21 mouse cellular contexts compared by ENCODE assay signal in genomic region chr7:43622927-43623326, GRCm38 (mm10). TPM values are rescaled to one million over a fixed set of nuclear protein-coding genes. Genes with fewer than 3 reads are reported as not detected.
"Had no signal": no experiment of that assay in that cellular context is flagged by ENCODE, and none has a peak within 500 bp of the region (broad histone marks: within the 10 kb centered on the region; RNA-seq: fewer than 3 reads in every experiment).

No protein-coding gene starts in this region.

- H3K36me3 ChIP-seq: lung, embryonic 15.5 days; midbrain, embryonic 13.5 days; midbrain, embryonic 15.5 days; neural tube, embryonic 12.5 days had no signal

- DNase-seq: liver, postnatal 0 days; lung, adult 2 months; lung, postnatal 14 days; lung, postnatal 36 days; right cerebral cortex, postnatal 14 days; thymus, adult 18-20 months; thymus, postnatal 14 days; thymus, postnatal 36 days had no signal

- H3K27ac ChIP-seq: lung, embryonic 15.5 days; macrophage; midbrain, embryonic 13.5 days; midbrain, embryonic 15.5 days; neural tube, embryonic 12.5 days had no signal

- H3K9me3 ChIP-seq: lung, embryonic 15.5 days; megakaryocyte, embryonic 14.5 days; midbrain, embryonic 13.5 days; midbrain, embryonic 15.5 days; neural tube, embryonic 12.5 days had no signal

- H3K4me1 ChIP-seq: lung, embryonic 15.5 days; neural tube, embryonic 12.5 days had no signal

- H3K27me3 ChIP-seq: lung, embryonic 15.5 days; midbrain, embryonic 13.5 days; midbrain, embryonic 15.5 days; neural tube, embryonic 12.5 days had no signal

- H3K4me2 ChIP-seq: lung, embryonic 15.5 days; midbrain, embryonic 11.5 days; midbrain, embryonic 13.5 days; midbrain, embryonic 15.5 days; neural tube, embryonic 12.5 days had no signal

- H3K4me3 ChIP-seq: lung, embryonic 15.5 days; megakaryocyte, embryonic 14.5 days; midbrain, embryonic 13.5 days; midbrain, embryonic 15.5 days; neural tube, embryonic 12.5 days had no signal

- H3K9ac ChIP-seq: liver, postnatal 0 days; lung, embryonic 15.5 days; midbrain, embryonic 13.5 days; midbrain, embryonic 15.5 days; neural tube, embryonic 12.5 days had no signal

- ATAC-seq: liver, postnatal 0 days; lung, postnatal 0 days; midbrain, embryonic 15.5 days had no signal

RNA-seq across cellular contexts. Expression of gene Ceacam18, which starts 11.6 kb away (rescaled TPM):
- total RNA-seq: midbrain, postnatal 0 days; monocyte, adult 5-6 weeks had no signal
- polyA plus RNA-seq: lung, adult 2 months; lung, embryonic 15.5 days; macrophage; midbrain, embryonic 11.5 days; midbrain, embryonic 13.5 days; midbrain, embryonic 15.5 days; midbrain, postnatal 0 days; neural tube, embryonic 12.5 days; spleen, adult 2 months; stomach, embryonic 14.5 days had no signal

RNA-seq across cellular contexts. Expression of gene Zfp819, which starts 16.0 kb away (rescaled TPM):
- total RNA-seq: monocyte, adult 5-6 weeks had no signal
- polyA plus RNA-seq: liver, postnatal 0 days; lung, adult 2 months; macrophage; stomach, embryonic 16.5 days had no signal

RNA-seq across cellular contexts. Expression of gene Siglece, which starts 37.0 kb away (rescaled TPM):
- total RNA-seq: midbrain, postnatal 0 days had no signal
- polyA plus RNA-seq: midbrain, postnatal 0 days had no signal
